ENCODE assay signal across 14 mouse cellular contexts in genomic region chr2:5911282-5911965, GRCm38 (mm10). TPM values are rescaled to one million over a fixed set of nuclear protein-coding genes. Genes with fewer than 3 reads are reported as not detected.
A peak's percentile ranks its signal among the peaks of the same experiment; 100 is the strongest.
DNase-seq lines count a peak whose midpoint lies in the region.
"Had no signal": no experiment of that assay in that cellular context is flagged by ENCODE, and none has a peak within 500 bp of the region (broad histone marks: within the 10 kb centered on the region; RNA-seq: fewer than 3 reads in every experiment).

No protein-coding gene starts in this region.

- intact Hi-C loops in gastrocnemius, postnatal 14 days (cut with DNase I; ENCODE audit: low total_unique reads), result no loop called here
- intact Hi-C loops in left cerebral cortex, postnatal 4 days (cut with DNase I), result no loop called here

- DNase-seq in gastrocnemius, postnatal 14 days, result peak; percentile 9
- DNase-seq in gastrocnemius, postnatal 25 days, result no peak
- peak; percentile 46 for DNase-seq in left cerebral cortex, postnatal 4 days
- DNase-seq in left cerebral cortex, adult 11 months (ENCODE audit: low spot score), result no peak
- DNase-seq in right cerebral cortex, adult 18-20 months, result peak; percentile 32
- DNase-seq in right cerebral cortex, postnatal 25 days, result no peak
- peak; percentile 41 for DNase-seq in right cerebral cortex, postnatal 14 days
- DNase-seq in urinary bladder, adult 18-20 months (ENCODE audit: low spot score in 2 of 2), result no peak
- DNase-seq: adrenal gland, postnatal 36 days; liver, postnatal 0 days; retina, postnatal 1 day; thymus, adult 2 months had no signal

RNA-seq across cellular contexts. Expression of gene Sec61a2, which starts 16.2 kb away (rescaled TPM):
- 10 to 100 TPM; 28.8 to 30.5 TPM for total RNA-seq in gastrocnemius, postnatal 14 days (2021)
- 10 to 100 TPM; 29.1 to 34.2 TPM for total RNA-seq in gastrocnemius, postnatal 25 days (2021)
- 100 to 1,000 TPM; 100 to 114 TPM for total RNA-seq in left cerebral cortex, postnatal 4 days (2021)

RNA-seq across cellular contexts. Expression of gene Dhtkd1, which starts 31.2 kb away (rescaled TPM):
- 1 to 10 TPM; 1.4 to 2.3 TPM for total RNA-seq in gastrocnemius, postnatal 14 days (2021)
- total RNA-seq in gastrocnemius, postnatal 25 days (2021), result 1 to 10 TPM; 2.9 to 3.7 TPM
- total RNA-seq in left cerebral cortex, postnatal 4 days (2021), result 10 to 100 TPM; 11.6 to 14.8 TPM

RNA-seq across cellular contexts. Expression of gene Upf2, which starts 39.8 kb away (rescaled TPM):
- total RNA-seq in gastrocnemius, postnatal 14 days (2021), result 10 to 100 TPM; 12.1 to 12.8 TPM
- total RNA-seq in gastrocnemius, postnatal 25 days (2021), result 10 to 100 TPM; 16.6 to 17.3 TPM
- 10 to 100 TPM; 16.7 to 19.6 TPM for total RNA-seq in left cerebral cortex, postnatal 4 days (2021)

RNA-seq across cellular contexts. Expression of gene Gm13199, which starts 48.7 kb away (rescaled TPM):
- total RNA-seq in gastrocnemius, postnatal 14 days (2021), result under 1 TPM in 1 of 2 experiments, not detected in 1; 0.40 TPM
- total RNA-seq in gastrocnemius, postnatal 25 days (2021), result under 1 TPM in 1 of 2 experiments, not detected in 1; 0.64 TPM
- total RNA-seq in left cerebral cortex, postnatal 4 days (2021), result 1 to 10 TPM in 1 of 2 experiments, under 1 TPM in 1; 0.94 to 1.5 TPM
- total RNA-seq: granulocyte monocyte progenitor cell, adult 5-6 weeks; megakaryocyte-erythroid progenitor cell, adult 5-6 weeks had no signal

Comparison
In these comparisons a context has a peak if more than half of its experiments do, and no peak if none do; other contexts are left out.
1. DNase-seq: peak in gastrocnemius, postnatal 14 days (single experiment), left cerebral cortex, postnatal 4 days (single experiment), right cerebral cortex, adult 18-20 months (single experiment) and right cerebral cortex, postnatal 14 days (single experiment); none in gastrocnemius, postnatal 25 days (single experiment), left cerebral cortex, adult 11 months (single experiment), right cerebral cortex, postnatal 25 days (single experiment) and urinary bladder, adult 18-20 months (0 of 2).